10 mouse cellular contexts compared by ENCODE assay signal in the genomic region with DNA sequence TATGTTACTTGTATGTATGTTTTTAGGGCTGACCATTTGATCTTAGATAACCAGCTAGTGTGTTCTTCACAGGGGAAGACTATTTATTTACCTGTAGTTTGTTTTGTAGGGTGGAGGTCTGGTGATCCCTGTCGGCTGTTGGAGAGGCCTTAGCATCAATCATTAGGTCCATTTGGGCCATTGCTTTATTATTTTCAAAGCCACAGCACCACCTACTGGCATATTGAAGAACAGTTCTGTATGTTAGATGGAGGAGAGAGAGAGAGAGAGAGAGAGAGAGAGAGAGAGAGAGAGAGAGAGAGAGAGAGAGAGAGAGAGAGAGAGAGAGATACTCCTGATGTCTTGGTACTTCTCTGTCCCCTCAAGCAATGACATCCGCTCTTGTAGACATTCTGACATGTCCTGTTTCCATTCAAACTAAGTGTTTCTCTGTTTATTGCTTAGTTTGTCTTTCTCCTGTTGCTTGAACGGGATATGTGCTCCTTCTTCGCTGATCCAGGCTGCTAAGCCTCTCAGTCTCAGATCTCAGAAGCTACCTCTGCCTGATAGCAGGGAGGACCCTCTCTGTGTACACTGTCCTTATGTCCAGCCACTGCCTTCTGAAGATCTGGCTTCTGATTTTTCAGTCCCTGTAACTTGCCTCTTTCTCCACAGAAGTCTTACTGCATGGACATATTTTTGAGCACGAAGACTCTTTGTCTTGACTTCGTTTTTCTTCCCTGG. TPM values are rescaled to one million over a fixed set of nuclear protein-coding genes. Genes with fewer than 3 reads are reported as not detected.
A peak's percentile ranks its signal among the peaks of the same experiment; 100 is the strongest.
DNase-seq lines count a peak whose midpoint lies in the region; ATAC-seq and TF ChIP-seq lines count a peak whose summit lies in the region.
"Had no signal": no experiment of that assay in that cellular context is flagged by ENCODE, and none has a peak within 500 bp of the region (broad histone marks: within the 10 kb centered on the region; RNA-seq: fewer than 3 reads in every experiment).

No protein-coding gene starts in this region.

- ATAC-seq in hindbrain, postnatal 0 days = peak; percentile 84
- ATAC-seq in midbrain, embryonic 15.5 days (replicated peaks) = peak; percentile 54; the same call in 1 of the 2 replicates

- no peak overlapping the region for H3K4me2 ChIP-seq in hindbrain, postnatal 0 days (ENCODE audit: low read depth, low read length)
- H3K4me2 ChIP-seq in midbrain, embryonic 15.5 days = no peak overlapping the region
- H3K4me2 ChIP-seq: embryonic facial prominence, embryonic 12.5 days; midbrain, embryonic 12.5 days had no signal

- 45% methylated on average over 6 of the region's 6 CpGs for WGBS in hindbrain, postnatal 0 days
- 48% methylated on average over 6 of the region's 6 CpGs for WGBS in midbrain, embryonic 15.5 days

- H3K4me1 ChIP-seq in hindbrain, postnatal 0 days (ENCODE audit: insufficient read depth, low read length) = no peaks in the 10 kb centered on the region
- H3K4me1 ChIP-seq in midbrain, embryonic 15.5 days = no peaks in the 10 kb centered on the region
- H3K4me1 ChIP-seq: embryonic facial prominence, embryonic 12.5 days; midbrain, embryonic 12.5 days had no signal

- no peak overlapping the region for H3K27ac ChIP-seq in hindbrain, postnatal 0 days
- no peak overlapping the region for H3K27ac ChIP-seq in midbrain, embryonic 15.5 days
- H3K27ac ChIP-seq: embryonic facial prominence, embryonic 12.5 days; midbrain, embryonic 12.5 days had no signal

- no peak overlapping the region for H3K4me3 ChIP-seq in hindbrain, postnatal 0 days (ENCODE audit: low read length)
- no peak overlapping the region for H3K4me3 ChIP-seq in midbrain, embryonic 15.5 days
- H3K4me3 ChIP-seq: embryonic facial prominence, embryonic 12.5 days; midbrain, embryonic 12.5 days had no signal

- no peaks in the 10 kb centered on the region for H3K9me3 ChIP-seq in hindbrain, postnatal 0 days (ENCODE audit: low read length)
- H3K9me3 ChIP-seq in midbrain, embryonic 15.5 days = no peaks in the 10 kb centered on the region
- H3K9me3 ChIP-seq: embryonic facial prominence, embryonic 12.5 days; midbrain, embryonic 12.5 days had no signal

- H3K9ac ChIP-seq in hindbrain, postnatal 0 days (replicated peaks; ENCODE audit: low read length) = no peak overlapping the region
- no peak overlapping the region for H3K9ac ChIP-seq in midbrain, embryonic 15.5 days
- H3K9ac ChIP-seq: embryonic facial prominence, embryonic 12.5 days; midbrain, embryonic 12.5 days had no signal

- no peaks in the 10 kb centered on the region for H3K36me3 ChIP-seq in hindbrain, postnatal 0 days (ENCODE audit: insufficient read depth, low read length)
- no peaks in the 10 kb centered on the region for H3K36me3 ChIP-seq in midbrain, embryonic 15.5 days (replicated peaks)
- H3K36me3 ChIP-seq: embryonic facial prominence, embryonic 12.5 days; midbrain, embryonic 12.5 days had no signal

- no peaks in the 10 kb centered on the region for H3K27me3 ChIP-seq in hindbrain, postnatal 0 days (ENCODE audit: insufficient read depth, low read length)
- H3K27me3 ChIP-seq in midbrain, embryonic 15.5 days (replicated peaks) = 0 out of 2 replicates have a peak, but pooled peaks cover 5% of the 10 kb centered on the region
- H3K27me3 ChIP-seq: embryonic facial prominence, embryonic 12.5 days had no signal

- peak; percentile 27 for DNase-seq in left cerebral cortex, adult 11 months (ENCODE audit: low spot score)
- DNase-seq in left cerebral cortex, adult 8-10 months (ENCODE audit: low spot score in 2 of 2) = no peak
- DNase-seq in T-cell, adult 2 months (ENCODE audit: low spot score) = peak; percentile 55
- peak; percentile 62 for DNase-seq in embryo, embryonic 9.5 days (ENCODE audit: extremely low spot score)
- DNase-seq in hindbrain, postnatal 0 days (ENCODE audit: low spot score) = peak; percentile 89
- DNase-seq in left cerebral cortex, postnatal 4 days = peak; percentile 21
- DNase-seq in urinary bladder, adult 2 months (ENCODE audit: low spot score) = no peak

- intact Hi-C loops in left cerebral cortex, postnatal 4 days (cut with DNase I) = loop anchor here (2.0 to 10.0 kb wide), 3 partner anchors 97 to 374 kb away; no protein-coding TSS in a partner anchor

- peak; percentile 78 for TF ChIP-seq CTCF in hindbrain, postnatal 0 days (IDR thresholded peaks at IDR 0.05; ENCODE audit: low read depth)

RNA-seq across cellular contexts. Expression of a gene that starts 52.9 kb away (rescaled TPM):
- total RNA-seq in left cerebral cortex, adult 8-10 months (2022) = 1 to 10 TPM; 3.3 to 3.9 (median 3.7) TPM
- 4.5 and 6.1 TPM in 2 replicates for total RNA-seq in hindbrain, postnatal 0 days (2014; rRNA removed)
- polyA plus RNA-seq in hindbrain, postnatal 0 days (2015; fragmentation: Nextera tagmentation; extraction: Ambion mirVana) = 6.0 and 6.5 TPM in 2 replicates
- 10 to 100 TPM; 11.0 to 13.2 TPM for total RNA-seq in left cerebral cortex, postnatal 4 days (2021)
- polyA plus RNA-seq in midbrain, embryonic 15.5 days (2015; fragmentation: Nextera tagmentation; extraction: Ambion mirVana) = 7.1 and 8.5 TPM in 2 replicates
- polyA plus RNA-seq in urinary bladder, adult 2 months (2012; rRNA removed) = 17.5 and 18.3 TPM in 2 replicates

Comparison
In these comparisons a context has a peak if more than half of its experiments do, and no peak if none do; other contexts are left out.
1. DNase-seq: peak in left cerebral cortex, adult 11 months (single experiment), T-cell, adult 2 months (single experiment), embryo, embryonic 9.5 days (single experiment), hindbrain, postnatal 0 days (single experiment) and left cerebral cortex, postnatal 4 days (single experiment); none in left cerebral cortex, adult 8-10 months (0 of 2) and urinary bladder, adult 2 months (single experiment).